Mouse (Mus musculus): Measurements from ENCODE around the gene Taldo1. TPM values are rescaled to one million over a fixed set of nuclear protein-coding genes. Genes with fewer than 3 reads are reported as not detected.

The Taldo1 gene
- polyA plus RNA-seq, 1 experiment = 522 TPM

DNA sequence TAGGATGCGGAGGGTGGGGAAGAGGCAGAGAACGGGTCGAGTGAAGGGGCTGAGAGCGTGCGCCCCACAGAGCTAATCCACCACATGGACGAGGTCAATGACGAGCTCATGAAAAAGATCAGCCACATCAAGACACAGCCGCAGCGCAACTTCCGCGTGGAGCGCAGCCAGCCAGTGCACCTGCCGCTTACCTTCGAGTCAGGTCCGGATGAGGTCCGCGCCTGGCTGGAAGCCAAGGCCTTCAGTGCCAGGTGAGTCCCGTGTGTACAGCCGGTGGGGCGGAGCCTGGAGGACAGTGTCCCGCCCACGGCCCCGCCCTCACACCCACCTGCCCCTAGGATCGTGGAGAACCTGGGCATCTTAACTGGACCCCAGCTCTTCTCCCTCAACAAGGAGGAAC lies 30.5 kb upstream of the Taldo1 start:
- H3K4me3 ChIP-seq (replicated peaks; ENCODE audit: control insufficient read depth, low read depth, low read length) = no peak overlapping the region
- no peak for TF ChIP-seq CTCF (IDR thresholded peaks at IDR 0.05; ENCODE audit: control insufficient read depth, insufficient read depth, low read length)
- no peak for TF ChIP-seq POLR2A (IDR thresholded peaks at IDR 0.05; ENCODE audit: borderline replicate concordance, control insufficient read depth, low read depth, low read length)
- peaks cover 3% of the 10 kb centered on the region; the same call in 1 of the 2 replicates for H3K4me1 ChIP-seq (ENCODE audit: control insufficient read depth, insufficient read depth, low read length)
- WGBS = 30% methylated on average over 24 of the region's 24 CpGs
- H3K27ac ChIP-seq (ENCODE audit: control insufficient read depth, insufficient read depth, low read depth, low read length, poor library complexity) = no peak overlapping the region

DNA sequence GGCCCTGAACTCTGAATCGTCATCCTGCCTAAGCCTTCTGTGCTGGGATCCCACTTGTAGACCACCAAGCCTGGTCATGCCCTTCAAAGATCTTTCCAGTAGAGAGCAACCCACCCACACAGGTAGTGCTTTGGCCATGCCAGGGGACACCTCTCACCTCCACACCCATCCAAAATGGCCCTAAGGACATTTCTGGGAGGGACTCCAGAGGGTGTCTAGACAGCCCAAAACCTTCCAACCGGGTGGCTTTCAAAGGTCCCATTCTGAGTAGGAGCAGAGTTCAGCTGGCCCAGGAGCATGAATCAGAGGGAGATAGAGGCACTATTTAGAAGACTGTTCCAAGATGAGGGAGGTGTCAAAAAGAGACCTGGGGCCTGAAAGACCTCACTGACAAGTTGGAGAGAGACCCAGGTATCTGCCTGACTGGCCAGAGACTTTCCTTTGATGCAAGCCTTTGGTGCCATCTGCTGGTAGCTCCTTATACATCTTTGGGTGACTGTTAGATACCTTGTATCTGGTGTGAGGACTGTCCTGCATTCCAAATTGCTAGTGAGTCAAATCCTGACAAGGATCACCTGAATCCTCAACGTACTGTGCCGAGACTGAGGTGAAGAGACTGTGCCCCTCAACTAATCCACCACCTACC lies 28.8 kb upstream of the Taldo1 start:
- peak overlapping the region; percentile 54 for H3K27ac ChIP-seq (ENCODE audit: control insufficient read depth, insufficient read depth, low read depth, low read length, poor library complexity)
- WGBS = 55% methylated on average over 4 of the region's 4 CpGs

DNA sequence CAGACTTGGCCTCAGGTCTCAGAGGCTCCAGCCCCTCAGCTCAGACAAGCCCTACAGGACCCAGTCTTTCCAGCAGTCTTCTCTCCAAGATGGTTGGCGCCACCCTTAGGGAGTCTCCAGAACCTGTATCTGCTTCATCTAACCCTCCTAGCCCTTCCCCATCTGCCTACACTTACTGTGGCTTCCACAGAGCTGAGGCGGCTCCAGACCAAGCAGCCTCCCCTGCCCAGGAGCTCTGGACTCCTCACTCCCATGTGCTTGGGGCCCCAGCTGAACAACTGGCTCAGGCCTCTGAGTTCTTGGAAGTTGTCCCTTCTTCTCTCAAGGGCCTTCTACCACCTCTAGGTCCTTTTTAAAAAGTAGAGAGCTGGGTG lies 28.3 kb upstream of the Taldo1 start:
- 62% methylated on average over 2 of the region's 2 CpGs for WGBS
- no peak for TF ChIP-seq CTCF (IDR thresholded peaks at IDR 0.05; ENCODE audit: control insufficient read depth, insufficient read depth, low read length)
- no peak for TF ChIP-seq POLR2A (IDR thresholded peaks at IDR 0.05; ENCODE audit: borderline replicate concordance, control insufficient read depth, low read depth, low read length)
- Histone ChIP-seq H3K27ac (ENCODE audit: control insufficient read depth, insufficient read depth, low read depth, low read length, poor library complexity) (peak overlapping the region; percentile 54), H3K4me3 (replicated peaks; ENCODE audit: control insufficient read depth, low read depth, low read length) (no peak overlapping the region), H3K4me1 (ENCODE audit: control insufficient read depth, insufficient read depth, low read length) (peaks cover 3% of the 10 kb centered on the region; the same call in 1 of the 2 replicates)

More for the DNA sequence above, 28.8 kb upstream of the Taldo1 start:
- H3K4me3 ChIP-seq (replicated peaks; ENCODE audit: control insufficient read depth, low read depth, low read length) = no peak overlapping the region
- H3K4me1 ChIP-seq (ENCODE audit: control insufficient read depth, insufficient read depth, low read length) = peaks cover 3% of the 10 kb centered on the region; the same call in 1 of the 2 replicates
- no peak for TF ChIP-seq POLR2A (IDR thresholded peaks at IDR 0.05; ENCODE audit: borderline replicate concordance, control insufficient read depth, low read depth, low read length)
- peak; percentile 72 for TF ChIP-seq CTCF (IDR thresholded peaks at IDR 0.05; ENCODE audit: control insufficient read depth, insufficient read depth, low read length)

DNA sequence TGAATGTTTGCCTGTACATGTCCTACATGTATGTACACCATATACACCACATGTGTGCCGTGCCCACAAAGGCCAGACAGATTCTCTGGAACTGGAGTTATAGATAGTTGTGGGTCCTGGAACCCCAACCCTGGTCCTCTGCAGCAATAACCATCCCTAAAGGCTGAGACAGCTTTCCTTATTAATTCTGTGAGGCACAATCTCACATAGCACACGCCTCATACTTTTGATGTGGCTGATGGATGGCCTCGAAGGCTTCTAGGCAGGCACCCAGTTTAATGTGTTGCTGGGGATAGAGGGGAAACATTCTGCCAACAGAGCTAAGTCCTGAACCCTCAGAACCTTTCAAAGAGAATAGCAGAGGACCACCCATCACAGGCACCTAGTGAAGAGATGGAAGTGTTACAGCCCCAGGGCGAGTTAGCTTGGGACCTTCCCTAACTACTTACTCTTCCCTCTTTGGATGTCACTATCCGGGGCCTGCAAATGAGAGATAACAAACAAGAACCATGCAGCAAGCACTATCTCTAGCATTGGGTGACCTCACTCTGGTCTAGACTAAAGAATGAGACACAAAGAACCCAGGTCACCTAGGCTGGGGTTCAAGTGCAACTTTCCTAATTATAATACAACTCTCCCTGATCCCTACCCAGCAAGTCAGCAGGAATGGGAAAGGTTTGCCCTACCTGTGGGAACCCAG lies 27.5 kb upstream of the Taldo1 start:
- TF ChIP-seq POLR2A (IDR thresholded peaks at IDR 0.05; ENCODE audit: borderline replicate concordance, control insufficient read depth, low read depth, low read length) (no peak), CTCF (IDR thresholded peaks at IDR 0.05; ENCODE audit: control insufficient read depth, insufficient read depth, low read length) (no peak)
- H3K4me1 ChIP-seq (ENCODE audit: control insufficient read depth, insufficient read depth, low read length) = peaks cover 3% of the 10 kb centered on the region; the same call in 1 of the 2 replicates
- H3K4me3 ChIP-seq (replicated peaks; ENCODE audit: control insufficient read depth, low read depth, low read length) = no peak overlapping the region
- peak overlapping the region; percentile 49; the same call in 1 of the 2 replicates for H3K27ac ChIP-seq (ENCODE audit: control insufficient read depth, insufficient read depth, low read depth, low read length, poor library complexity)
- 61% methylated on average over 5 of the region's 5 CpGs for WGBS

DNA sequence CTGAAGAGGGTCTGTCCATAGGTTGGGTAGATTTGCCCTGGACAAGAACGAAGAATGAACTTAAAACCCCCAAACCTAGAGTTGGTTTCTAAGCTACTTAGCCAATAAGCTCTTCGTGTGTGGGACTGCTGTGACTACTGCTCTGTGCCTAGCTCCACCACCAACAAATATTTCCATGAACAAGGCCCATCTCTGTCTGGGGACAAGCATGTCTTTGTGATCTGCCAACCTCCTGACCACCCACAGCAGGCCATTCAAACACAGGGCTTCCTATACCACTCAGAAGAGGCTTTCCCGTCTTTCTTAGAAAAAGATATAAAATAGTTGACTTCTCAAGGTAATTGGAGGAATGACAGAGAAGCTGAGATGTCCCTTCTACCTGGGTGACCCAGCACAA lies 27.0 kb upstream of the Taldo1 start:
- peaks cover 3% of the 10 kb centered on the region; the same call in 1 of the 2 replicates for H3K4me1 ChIP-seq (ENCODE audit: control insufficient read depth, insufficient read depth, low read length)
- WGBS = 61% methylated on average over 3 of the region's 3 CpGs
- no peak overlapping the region for H3K4me3 ChIP-seq (replicated peaks; ENCODE audit: control insufficient read depth, low read depth, low read length)
- TF ChIP-seq CTCF (IDR thresholded peaks at IDR 0.05; ENCODE audit: control insufficient read depth, insufficient read depth, low read length) (no peak), POLR2A (IDR thresholded peaks at IDR 0.05; ENCODE audit: borderline replicate concordance, control insufficient read depth, low read depth, low read length) (no peak)
- H3K27ac ChIP-seq (ENCODE audit: control insufficient read depth, insufficient read depth, low read depth, low read length, poor library complexity) = peak overlapping the region; percentile 49; the same call in 1 of the 2 replicates

DNA sequence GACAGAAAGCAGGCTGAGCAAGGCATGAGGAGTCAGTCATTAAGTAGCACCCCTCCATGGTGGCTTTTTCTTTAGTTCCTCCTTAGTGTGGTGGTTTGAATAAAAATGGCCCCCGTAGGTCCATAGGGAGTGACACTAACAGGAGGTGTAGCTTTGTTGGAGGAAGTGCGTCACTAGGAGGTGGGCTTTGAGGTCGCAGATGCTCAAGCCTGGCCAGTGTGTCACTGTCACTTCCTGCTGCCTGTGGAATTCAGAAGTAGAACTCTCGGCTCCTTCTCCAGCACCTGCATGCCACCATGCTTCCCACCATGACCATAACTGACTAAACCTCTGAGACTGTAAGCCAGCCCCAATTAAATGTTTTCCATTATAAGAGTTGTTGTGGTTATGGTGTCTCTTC lies 24.6 kb upstream of the Taldo1 start:
- Histone ChIP-seq H3K27ac (ENCODE audit: control insufficient read depth, insufficient read depth, low read depth, low read length, poor library complexity) (no peak overlapping the region), H3K4me3 (replicated peaks; ENCODE audit: control insufficient read depth, low read depth, low read length) (no peak overlapping the region), H3K4me1 (ENCODE audit: control insufficient read depth, insufficient read depth, low read length) (peaks cover 3% of the 10 kb centered on the region; the same call in 1 of the 2 replicates)
- WGBS = 77% methylated on average over 4 of the region's 4 CpGs
- no peak for TF ChIP-seq CTCF (IDR thresholded peaks at IDR 0.05; ENCODE audit: control insufficient read depth, insufficient read depth, low read length)
- TF ChIP-seq POLR2A (IDR thresholded peaks at IDR 0.05; ENCODE audit: borderline replicate concordance, control insufficient read depth, low read depth, low read length) = no peak

DNA sequence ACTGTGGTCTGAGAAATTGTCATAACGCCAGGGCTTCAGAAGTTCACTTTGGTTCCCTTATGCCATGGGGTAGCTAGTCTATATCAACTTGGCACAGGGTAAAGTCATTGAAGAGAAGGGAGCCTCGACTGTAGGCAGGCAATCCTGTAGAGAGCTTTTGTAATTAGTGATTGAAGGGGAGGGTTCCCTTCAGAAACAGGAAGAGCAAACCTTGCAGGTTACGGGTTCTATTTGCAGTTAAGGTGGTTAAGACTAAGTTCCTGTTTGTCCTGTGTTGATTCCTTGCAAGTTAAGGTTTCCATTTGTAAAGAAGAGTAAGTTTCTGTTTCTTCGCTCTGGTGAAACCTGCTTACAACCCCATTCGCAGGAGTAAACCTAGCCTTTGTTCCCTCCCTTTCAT lies 22.1 kb upstream of the Taldo1 start:
- Histone ChIP-seq H3K27ac (ENCODE audit: control insufficient read depth, insufficient read depth, low read depth, low read length, poor library complexity) (peak overlapping the region; percentile 26; the same call in 1 of the 2 replicates), H3K4me3 (replicated peaks; ENCODE audit: control insufficient read depth, low read depth, low read length) (no peak overlapping the region), H3K4me1 (ENCODE audit: control insufficient read depth, insufficient read depth, low read length) (peaks cover 2% of the 10 kb centered on the region; the same call in 1 of the 2 replicates)
- WGBS = 19% methylated on average over 5 of the region's 5 CpGs
- no peak for TF ChIP-seq CTCF (IDR thresholded peaks at IDR 0.05; ENCODE audit: control insufficient read depth, insufficient read depth, low read length)
- TF ChIP-seq POLR2A (IDR thresholded peaks at IDR 0.05; ENCODE audit: borderline replicate concordance, control insufficient read depth, low read depth, low read length) = no peak

DNA sequence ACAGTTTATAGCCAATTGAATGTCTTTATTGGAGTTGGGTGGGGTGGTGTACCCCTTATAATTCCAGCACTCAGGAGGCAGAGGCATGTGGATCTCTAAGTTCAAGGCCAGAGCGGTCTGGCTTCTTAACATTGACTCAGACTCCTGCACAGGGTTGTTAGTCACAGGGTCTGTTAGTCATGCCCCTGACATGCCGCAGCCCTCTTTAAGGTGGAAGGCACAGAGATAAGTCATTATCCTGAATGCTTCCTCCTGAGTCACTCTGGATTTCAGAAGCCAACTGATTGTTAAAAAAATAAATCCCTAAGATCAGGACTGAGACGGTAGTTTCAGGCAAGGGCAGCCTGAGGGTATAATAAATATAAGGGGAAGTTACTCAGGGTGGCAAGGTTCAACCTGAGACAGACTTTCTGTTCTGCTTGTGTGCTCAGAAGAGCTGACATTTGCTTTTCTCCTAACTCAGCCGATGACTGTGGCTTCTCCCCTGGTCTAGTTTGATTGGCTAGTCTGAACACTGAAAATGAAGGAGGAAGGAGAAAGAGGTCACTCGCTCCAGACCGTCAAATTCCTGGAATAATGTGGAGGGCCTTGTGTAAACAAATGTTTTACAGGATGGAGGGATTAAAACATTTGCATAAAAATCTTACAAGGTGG lies 19.9 kb upstream of the Taldo1 start:
- WGBS = 30% methylated on average over 6 of the region's 6 CpGs
- Histone ChIP-seq H3K4me1 (ENCODE audit: control insufficient read depth, insufficient read depth, low read length) (no peaks in the 10 kb centered on the region; the same call in 1 of the 2 replicates), H3K27ac (ENCODE audit: control insufficient read depth, insufficient read depth, low read depth, low read length, poor library complexity) (peak overlapping the region; percentile 48; the same call in 1 of the 2 replicates), H3K4me3 (replicated peaks; ENCODE audit: control insufficient read depth, low read depth, low read length) (no peak overlapping the region)
- TF ChIP-seq CTCF (IDR thresholded peaks at IDR 0.05; ENCODE audit: control insufficient read depth, insufficient read depth, low read length) (no peak), POLR2A (IDR thresholded peaks at IDR 0.05; ENCODE audit: borderline replicate concordance, control insufficient read depth, low read depth, low read length) (no peak)
